Mouse (Mus musculus) left cerebral cortex, postnatal 10 days (tissue): ENCODE results near the gene Kri1. TPM values are rescaled to one million over a fixed set of nuclear protein-coding genes. Genes with fewer than 3 reads are reported as not detected.
"Not testable (repeated sequence)": the region's sequence is repeated elsewhere in the genome, so short reads cannot be mapped to it uniquely, and the experiment has no call there.

Source experiments
- DNase-seq, 2 experiments: peaks; one replicate each; pipeline ENCODE4 v3.0.0; 2021 to 2022; ENCODE audit warnings: low spot score in 2 of 2, mixed read lengths in 1 of 2; ENCODE audit errors: extremely low spot score in 1 of 2
- intact Hi-C: fragments of 180-260 bp; cut with DNase I; formaldehyde crosslinking; loops from one replicate; pipeline ENCODE4 v1.15.1; 2025
- total RNA-seq, 2 experiments: library from RNA; stranded (reverse); gene quantifications; 2 replicates each; pipeline ENCODE4 v1.2.3; 2021

Kri1 gene
- total RNA-seq, 2 experiments from 2014 or later = 34.4 to 39.4 TPM

DNA sequence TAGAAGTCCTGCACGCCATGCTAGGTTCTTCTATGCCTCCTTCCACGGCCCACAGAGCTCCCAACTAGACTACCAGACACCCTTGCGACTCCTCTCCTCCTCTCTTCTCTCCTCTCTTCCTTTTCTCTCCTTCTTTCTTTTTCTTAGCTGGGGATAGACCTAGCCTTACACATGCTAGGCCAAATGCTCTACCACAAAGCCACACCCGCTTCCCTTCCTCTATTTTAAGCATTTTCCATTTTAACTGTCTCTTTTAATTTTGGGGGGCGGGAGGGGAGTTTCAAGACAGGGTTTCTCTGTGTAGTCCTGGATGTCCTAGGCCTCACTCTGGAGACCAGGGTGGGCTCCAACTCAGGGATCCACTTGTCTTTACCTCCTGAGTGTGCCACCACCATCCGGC is 31.0 kb upstream of the Kri1 start:
- DNase-seq = no peak
- intact Hi-C loops = no loop called here

- no peak for DNase-seq
- intact Hi-C loops = no loop called here
Observed at GRCm38 (mm10) chr9:21316696-21317095, 28.9 kb upstream of the Kri1 start.

GRCm38 (mm10) chr9:21315421-21315820 is 27.7 kb upstream of the Kri1 start:
- intact Hi-C loops = no loop called here
- DNase-seq = no peak

DNA sequence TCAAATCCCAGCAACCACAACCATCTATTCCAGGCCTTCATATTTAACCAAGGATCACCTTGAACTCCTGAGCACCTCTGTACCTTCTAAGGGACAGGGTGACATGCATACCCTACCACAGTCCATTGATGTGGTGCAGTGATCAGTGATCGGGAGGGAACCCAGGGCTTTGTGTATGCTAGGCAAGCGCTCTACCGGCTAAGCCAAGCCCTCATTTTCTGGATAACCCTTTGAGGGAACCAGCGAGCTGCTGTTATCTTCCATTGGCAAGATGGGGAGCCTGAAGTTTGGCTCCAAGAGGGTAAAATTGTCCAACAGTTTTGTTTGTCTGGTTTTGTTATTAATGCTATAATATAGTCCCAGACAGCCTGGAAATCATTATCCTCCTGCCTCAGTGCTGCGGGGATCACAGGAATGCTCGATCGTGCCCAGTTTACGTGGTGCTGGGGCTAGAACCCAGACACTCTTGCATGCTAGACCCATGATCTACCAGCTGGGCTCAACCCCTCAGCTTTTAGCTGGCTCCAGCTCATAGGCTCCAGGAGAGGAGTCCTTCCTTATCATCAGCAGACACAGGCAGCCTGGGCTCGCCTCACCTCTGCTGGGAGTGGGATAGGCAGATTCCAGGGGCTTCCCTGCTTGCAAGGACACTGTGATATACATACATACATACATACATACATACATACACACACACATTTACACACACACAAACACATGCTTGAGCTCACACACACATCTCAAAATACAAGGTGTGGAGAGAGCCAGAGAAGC is 26.8 kb upstream of the Kri1 start:
- intact Hi-C loops = loop anchor here (5.0 kb wide), 1 partner anchor 98 kb away; the partner anchor contains the start of gene Qtrt1
- DNase-seq = no peak

DNA sequence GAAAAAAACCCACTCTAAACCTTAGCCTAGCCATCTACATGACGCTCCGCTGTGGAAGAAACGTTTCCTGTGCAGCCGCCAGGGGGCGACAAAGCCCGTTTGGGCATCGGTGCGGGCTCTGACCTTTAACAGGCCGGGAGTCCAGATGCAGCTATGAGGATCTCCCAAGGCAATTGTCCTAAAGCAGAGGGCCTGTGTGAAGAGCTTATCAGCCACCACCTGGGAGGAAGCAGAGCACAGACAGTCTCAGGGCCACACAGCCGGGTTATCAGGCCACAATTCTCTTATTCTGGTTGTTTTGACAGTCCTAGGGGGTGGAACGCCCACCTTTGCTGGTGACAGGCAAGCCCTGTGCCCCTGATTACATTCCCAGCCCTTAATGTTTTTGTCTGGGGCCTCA is 25.6 kb upstream of the Kri1 start:
- intact Hi-C loops = loop anchor here (1.0 to 5.0 kb wide), 2 partner anchors 44 to 99 kb away; partner anchors contain the start of gene Qtrt1
- peak; percentile 59 to 84 for DNase-seq

- intact Hi-C loops = loop anchor here (5.0 kb wide), 1 partner anchor 100 kb away; the partner anchor contains the start of gene Qtrt1
- DNase-seq = no peak
Observed at GRCm38 (mm10) chr9:21312134-21312533, 24.4 kb upstream of the Kri1 start, which contains the start of gene Ap1m2. Gene Ap1m2 (minus strand): TSS chr9:21312337.

DNA sequence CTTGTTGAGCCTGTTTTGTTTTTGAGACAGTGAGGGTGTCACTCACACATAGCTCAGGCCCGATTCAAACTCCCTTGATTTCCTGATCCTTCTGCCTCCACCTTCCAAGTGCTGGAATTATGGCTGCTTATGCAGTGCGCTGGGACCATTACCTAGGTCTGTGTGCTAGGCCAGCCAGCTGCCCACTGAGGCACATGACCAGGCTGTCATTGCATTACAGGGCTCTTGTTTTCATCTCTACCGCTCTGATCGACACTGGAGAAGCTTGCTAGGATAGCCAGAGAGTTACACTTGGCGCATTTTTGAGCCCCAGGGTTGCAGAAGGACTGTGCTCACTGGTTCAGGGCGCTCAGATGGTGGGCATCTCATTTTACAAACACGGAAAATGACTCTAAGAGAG is 23.9 kb upstream of the Kri1 start:
- intact Hi-C loops = loop anchor here (5.0 kb wide), 1 partner anchor 101 kb away; the partner anchor contains the start of gene Qtrt1
- DNase-seq = no peak

DNA sequence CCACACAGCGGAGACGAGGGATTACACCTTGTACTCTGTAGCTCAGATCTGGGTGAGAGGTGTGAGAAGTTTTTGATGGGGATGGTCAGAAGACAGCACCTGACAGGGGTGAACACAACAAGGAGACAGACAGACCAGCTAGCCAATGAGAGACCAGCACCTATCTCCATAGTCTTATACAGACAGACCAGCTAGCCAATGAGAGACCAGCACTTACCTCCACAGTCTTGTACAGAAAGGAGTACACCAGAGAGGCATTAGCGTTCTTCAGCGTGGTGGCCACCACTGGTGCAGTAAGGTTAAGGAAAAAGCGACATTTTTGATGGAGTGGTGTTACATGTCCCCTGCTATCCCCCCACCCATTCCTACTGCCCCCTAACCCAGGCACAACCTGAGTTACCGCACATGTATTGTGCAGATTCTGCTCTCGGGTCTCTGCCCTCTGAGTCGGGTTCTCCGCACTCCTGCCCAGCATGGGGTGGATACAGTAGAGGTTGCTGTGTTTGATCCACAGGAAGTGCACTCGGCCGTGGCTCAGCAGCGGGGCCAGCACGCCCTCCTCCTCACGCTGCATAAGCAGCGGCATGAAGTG is 21.5 kb upstream of the Kri1 start:
- no peak for DNase-seq
- intact Hi-C loops = no loop called here

DNA sequence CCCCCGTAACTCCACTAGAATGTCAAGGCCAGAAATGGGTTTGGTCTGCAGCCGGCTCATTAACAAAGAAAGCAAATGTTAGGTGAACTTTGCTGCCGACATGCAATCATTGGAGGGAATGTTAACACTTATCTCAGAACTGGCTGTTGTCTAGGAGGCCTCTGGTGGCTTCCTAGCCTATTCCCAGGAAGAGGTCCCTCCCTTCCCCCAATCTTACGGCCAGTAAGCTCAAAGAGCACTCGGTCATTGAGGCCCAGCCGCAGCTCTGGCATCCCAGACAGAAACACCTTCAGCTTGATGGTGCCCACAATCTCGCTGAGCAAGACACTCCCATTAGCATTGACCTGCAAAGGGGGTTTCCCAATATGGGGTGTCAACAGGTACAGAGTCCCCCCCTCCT is 17.3 kb upstream of the Kri1 start:
- intact Hi-C loops = no loop called here

DNA sequence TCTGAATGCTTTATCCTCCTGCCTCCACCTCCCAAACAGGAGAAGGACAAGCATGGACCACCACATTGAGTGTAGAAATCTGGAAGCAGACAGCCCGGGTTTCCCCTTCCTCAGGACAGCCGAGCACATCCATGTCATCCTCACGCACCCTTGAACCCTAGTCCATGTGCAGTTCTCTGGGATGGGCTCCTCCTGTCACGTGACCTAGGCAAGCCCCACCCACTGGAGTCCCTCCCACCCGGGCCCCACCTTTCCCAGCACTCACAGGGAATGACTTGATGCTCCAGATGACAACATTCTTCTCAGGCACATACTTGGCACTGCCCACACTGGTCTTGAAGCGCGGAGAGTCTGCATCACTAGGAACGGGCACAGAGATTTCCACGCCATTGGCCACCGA is 11.2 kb upstream of the Kri1 start:
- intact Hi-C loops = no loop called here
- no peak for DNase-seq

More for the DNA sequence above, 17.3 kb upstream of the Kri1 start:
- DNase-seq = no peak

GRCm38 (mm10) chr9:21292271-21292670 is 4.5 kb upstream of the Kri1 start:
- intact Hi-C loops = no loop called here
- no peak for DNase-seq

DNA sequence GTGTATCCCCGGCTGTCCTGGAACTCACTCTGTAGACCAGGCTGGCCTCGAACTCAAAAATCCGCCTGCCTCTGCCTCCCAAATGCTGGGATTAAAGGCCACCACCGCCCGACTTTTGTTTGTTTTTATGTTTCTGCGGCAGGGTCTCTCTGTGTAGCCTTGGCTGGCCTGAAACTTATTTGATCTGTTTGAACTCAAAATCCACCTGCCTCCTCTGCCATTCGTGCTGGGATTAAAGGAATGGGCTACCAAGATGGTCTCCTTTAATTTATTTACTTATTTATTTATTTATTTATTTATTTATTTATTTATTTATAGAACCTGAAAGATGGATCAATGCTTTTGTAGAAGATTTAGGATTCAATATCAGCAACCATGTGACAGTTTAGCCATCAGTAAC is 4.1 kb upstream of the Kri1 start:
- DNase-seq, intact Hi-C loops: not testable (repeated sequence)

DNA sequence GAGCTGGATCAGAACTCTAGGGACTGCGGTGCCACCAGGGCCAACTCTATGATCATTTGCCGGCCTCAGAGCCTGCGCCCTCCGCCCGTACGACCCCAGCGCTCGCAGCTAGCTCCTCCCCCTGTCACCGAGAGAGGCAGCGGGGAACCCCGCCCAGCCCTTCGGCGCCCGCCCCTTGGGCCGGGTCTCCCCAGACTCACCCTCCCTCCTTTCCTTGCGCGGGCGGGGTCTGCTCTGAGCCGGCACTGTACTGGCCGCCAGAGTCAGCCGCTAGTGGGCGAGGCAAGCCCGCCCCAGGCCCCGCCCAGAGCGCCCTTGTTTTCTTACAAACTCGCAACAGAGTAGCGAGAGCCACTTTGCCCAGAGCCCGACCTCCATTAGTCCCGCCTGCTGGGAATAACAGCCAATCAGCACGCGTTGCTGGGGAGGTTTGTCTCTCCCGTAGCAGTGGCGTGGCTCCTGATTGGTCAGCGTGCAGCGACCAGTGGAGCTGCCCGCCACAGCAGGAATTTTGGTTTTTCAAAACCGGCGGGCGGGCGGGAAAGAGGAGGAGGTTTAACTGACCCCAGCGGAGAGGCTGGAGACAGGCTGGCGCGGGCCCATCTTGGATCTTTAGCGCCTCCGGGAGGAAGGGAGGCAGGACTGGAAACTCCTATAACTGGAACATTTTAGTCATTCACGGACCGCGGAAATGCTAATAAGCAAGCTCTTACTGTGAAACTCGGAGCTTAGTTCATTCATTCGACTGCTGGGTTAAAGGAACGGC is 3.4 kb upstream of the Kri1 start, which contains the start of gene Cdkn2d:
Gene Cdkn2d (minus strand): TSS at position 386 of the 766 bp plus-strand sequence.
- intact Hi-C loops = no loop called here
- DNase-seq = peak; percentile 99 to 100

GRCm38 (mm10) chr9:21290589-21290988 is 2.8 kb upstream of the Kri1 start:
- peak in 1 of 2 experiments; percentile 46 for DNase-seq
- intact Hi-C loops = no loop called here

DNA sequence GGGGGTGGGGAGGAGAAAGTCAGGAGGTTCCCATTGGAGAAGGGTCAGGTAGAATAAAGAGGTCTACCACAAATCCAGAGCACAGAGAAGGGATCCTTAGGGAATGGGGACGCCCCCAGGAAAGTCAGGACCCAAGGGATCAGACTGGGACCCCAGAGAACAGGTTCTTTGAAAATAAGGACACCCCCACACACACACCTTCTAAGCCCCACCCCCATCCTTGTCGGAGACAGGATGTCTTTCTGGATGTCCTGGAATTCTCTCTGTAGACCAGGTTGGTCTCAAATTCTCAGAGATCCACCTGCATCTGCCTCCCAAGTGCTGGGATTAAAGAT is 1.5 kb upstream of the Kri1 start:
- no peak for DNase-seq
- intact Hi-C loops = no loop called here

DNA sequence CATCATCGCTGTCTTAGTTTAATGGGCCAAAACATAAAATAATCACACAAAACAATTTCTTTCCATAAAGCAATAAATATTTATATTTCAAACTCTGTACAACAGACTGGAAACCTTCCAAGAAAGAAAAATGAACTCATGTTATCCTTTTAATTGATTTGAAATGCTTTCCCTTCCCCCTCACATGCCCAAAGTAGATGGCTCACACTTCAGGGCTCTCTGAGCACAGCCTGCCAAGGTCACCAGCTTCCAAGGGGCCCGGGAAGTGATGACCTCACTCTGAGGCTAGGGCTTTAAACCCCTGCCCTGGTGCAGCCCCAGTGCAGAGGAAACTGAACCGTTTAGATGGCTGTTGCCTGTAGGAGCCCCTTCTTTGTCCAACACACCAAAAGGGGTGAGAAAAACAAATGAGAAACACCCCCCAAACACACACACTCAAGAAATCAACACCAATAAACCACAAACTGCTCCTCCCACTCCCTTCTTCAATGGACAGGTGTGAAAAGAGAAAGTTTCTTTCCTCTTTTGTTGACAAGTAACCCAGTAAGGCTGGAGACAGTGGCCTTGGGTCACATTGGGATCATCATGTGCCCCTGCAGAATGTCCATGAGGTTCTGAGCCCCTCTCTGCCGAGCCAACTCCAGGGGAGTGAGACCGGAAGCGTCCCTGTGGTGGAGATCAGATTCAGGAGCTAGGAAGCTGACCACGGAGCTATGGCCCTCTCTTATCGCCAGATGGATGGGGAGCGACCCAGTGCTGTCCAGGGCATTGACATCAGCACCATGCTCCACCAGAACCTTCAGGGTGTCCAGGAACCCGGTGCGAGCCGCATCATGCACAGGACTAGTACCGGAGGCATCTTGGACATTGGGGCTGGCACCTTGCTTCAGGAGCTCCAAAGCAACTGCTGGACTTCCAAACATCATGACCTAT is 901 bp upstream of the Kri1 start:
- peak in 1 of 2 experiments; percentile 32 for DNase-seq
- intact Hi-C loops = no loop called here

DNA sequence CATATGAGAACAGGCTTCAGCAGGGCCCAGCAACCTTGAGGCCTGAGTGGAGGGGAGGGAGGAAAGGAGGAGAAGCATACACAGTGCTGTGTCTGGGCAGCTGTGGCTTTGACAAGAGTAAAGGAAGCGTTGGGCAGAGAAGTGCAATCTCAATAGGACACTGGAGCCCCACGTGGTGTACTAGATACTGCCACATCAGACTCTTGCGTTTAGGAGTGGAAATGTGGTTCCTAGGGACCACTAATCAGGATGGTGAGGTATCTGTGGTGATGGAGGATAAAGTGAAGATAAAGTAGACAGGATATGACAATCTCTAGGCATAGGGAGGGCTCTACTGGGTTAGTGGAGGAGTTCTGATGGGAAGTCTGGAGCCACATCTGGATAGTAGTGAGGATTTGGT is 1.0 kb downstream of the Kri1 start:
- intact Hi-C loops = no loop called here
- DNase-seq = no peak

- intact Hi-C loops = no loop called here
- DNase-seq = no peak
Observed at GRCm38 (mm10) chr9:21283994-21284393, 3.8 kb downstream of the Kri1 start.

- intact Hi-C loops = no loop called here
- no peak for DNase-seq
Observed at GRCm38 (mm10) chr9:21283591-21283990, 4.2 kb downstream of the Kri1 start.
